Mouse (Mus musculus): Measurements from ENCODE around the gene Slf1.

DNA sequence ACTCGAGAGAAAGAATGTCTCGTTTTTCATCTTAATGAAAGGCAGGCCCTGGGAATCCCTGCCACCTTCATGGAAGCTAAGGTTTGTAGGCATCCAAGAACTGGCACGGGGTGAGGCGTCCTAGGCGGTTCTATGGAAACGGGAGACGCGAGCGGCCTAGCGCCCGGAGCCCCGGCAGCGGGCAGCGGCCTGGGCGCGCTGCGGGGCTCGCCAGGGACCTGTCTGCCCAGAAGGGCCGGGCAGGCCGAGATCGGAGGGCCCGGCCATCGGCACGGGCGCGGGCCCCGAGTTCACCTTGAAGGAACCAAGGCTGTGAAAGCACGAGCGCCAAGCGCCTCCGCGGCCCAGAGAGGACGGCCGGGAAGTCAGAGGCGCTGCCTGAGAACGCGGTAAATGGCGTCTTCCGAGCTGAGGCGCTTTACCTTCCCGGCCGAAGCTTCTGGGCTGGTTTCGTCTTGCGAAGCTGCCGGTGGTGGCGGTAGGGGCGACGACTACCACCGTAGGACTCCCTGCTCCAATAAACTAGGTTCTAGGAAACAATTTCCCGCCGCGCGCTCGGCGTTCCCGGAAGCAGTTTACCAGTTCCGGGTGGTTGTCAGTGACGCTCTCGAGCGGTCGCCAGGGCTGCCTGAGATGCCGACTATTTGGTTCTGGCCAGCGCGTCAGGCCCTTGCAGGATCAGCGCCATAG, at the start of gene Slf1, which contains the start of gene 2210408I21Rik:
- TF ChIP-seq CTCF (IDR thresholded peaks at IDR 0.05; ENCODE audit: low read depth, low read length) (no peak), GATA1 (IDR thresholded peaks at IDR 0.05; ENCODE audit: borderline replicate concordance, low read length) (no peak), GATA2 (IDR thresholded peaks at IDR 0.05; ENCODE audit: borderline replicate concordance, low read depth, low read length) (no peak)

Measured in G1E (cell line).